Mouse (Mus musculus) myocyte (in vitro differentiated cells): ENCODE results near the gene Spice1.

Source experiments
- CEBPB ChIP-seq: IDR thresholded peaks from 2 replicates; pipeline ENCODE4 v1.6.1; 2011; ENCODE audit warnings: mild to moderate bottlenecking, moderate library complexity; ENCODE audit not compliant: poor library complexity, insufficient read depth, severe bottlenecking
- E2F4 ChIP-seq: IDR thresholded peaks from one replicate; pipeline ENCODE4 v1.6.1; 2011; ENCODE audit warnings: mild to moderate bottlenecking, control low read depth, moderate library complexity; ENCODE audit not compliant: insufficient read depth
- MAX ChIP-seq: IDR thresholded peaks from one replicate; pipeline ENCODE4 v1.6.1; 2011; ENCODE audit warnings: low read depth, mild to moderate bottlenecking, control low read depth
- MYOD1 ChIP-seq, 3 experiments: IDR thresholded peaks; one replicate each; pipeline ENCODE4 v1.6.1; 2011; ENCODE audit warnings: control low read depth in 2 of 3, low read depth in 2 of 3, mild to moderate bottlenecking in 2 of 3, moderate library complexity in 1 of 3; ENCODE audit not compliant: insufficient read length in 2 of 3, control insufficient read depth in 1 of 3
- MYOG ChIP-seq, 3 experiments: IDR thresholded peaks; one replicate each; pipeline ENCODE4 v1.6.1; 2011; ENCODE audit warnings: control low read depth in 2 of 3, low read depth in 2 of 3, mild to moderate bottlenecking in 2 of 3; ENCODE audit not compliant: insufficient read length in 2 of 3, control insufficient read depth in 1 of 3, insufficient read depth in 1 of 3
- POLR2A ChIP-seq: IDR thresholded peaks from one replicate; pipeline ENCODE4 v1.6.1; 2011; ENCODE audit warnings: low read depth, mild to moderate bottlenecking, control low read depth, moderate library complexity; ENCODE audit not compliant: insufficient read length
- POLR2AphosphoS2 ChIP-seq: IDR thresholded peaks from one replicate; pipeline ENCODE4 v1.6.1; 2011; ENCODE audit warnings: low read depth, control low read depth; ENCODE audit not compliant: insufficient read length
- TCF12 ChIP-seq: IDR thresholded peaks from one replicate; pipeline ENCODE4 v1.6.1; 2011; ENCODE audit warnings: mild to moderate bottlenecking, control low read depth; ENCODE audit not compliant: poor library complexity, insufficient read depth, severe bottlenecking
- TCF3 ChIP-seq: IDR thresholded peaks from one replicate; pipeline ENCODE4 v1.6.1; 2011; ENCODE audit warnings: low read depth, control low read depth; ENCODE audit not compliant: insufficient read length
- USF1 ChIP-seq: IDR thresholded peaks from one replicate; pipeline ENCODE4 v1.6.1; 2011; ENCODE audit warnings: low read depth, mild to moderate bottlenecking, control low read depth, moderate library complexity

- TF ChIP-seq USF1 = no peak
- no peak for TF ChIP-seq POLR2A
- TF ChIP-seq CEBPB = no peak
- no peak for TF ChIP-seq TCF3
- TF ChIP-seq TCF12 = no peak
- no peak for TF ChIP-seq MYOG (IDR thresholded peaks at IDR 0.05; ENCODE audit: control insufficient read depth in 1 of 3, insufficient read depth in 1 of 3, insufficient read length in 2 of 3, low read depth in 2 of 3)
- no peak for TF ChIP-seq POLR2AphosphoS2
- TF ChIP-seq MAX = no peak
- TF ChIP-seq MYOD1 (IDR thresholded peaks at IDR 0.05; ENCODE audit: control insufficient read depth in 1 of 3, insufficient read length in 2 of 3, low read depth in 2 of 3) = no peak
- no peak for TF ChIP-seq E2F4
Observed at GRCm38 (mm10) chr16:44407211-44407610, 60.3 kb downstream of the Spice1 start.
